Mouse (Mus musculus) G1E (cell line): Measurements from ENCODE around the gene Ddah1.

ENCODE experiments used
- CTCF ChIP-seq: IDR thresholded peaks from 2 replicates; pipeline ENCODE4 v1.5.1; 2012; ENCODE audit warnings: low read depth, low read length, inconsistent platforms, mixed read lengths
- GATA1 ChIP-seq: IDR thresholded peaks from 2 replicates; pipeline ENCODE4 v1.6.1; 2012; ENCODE audit warnings: borderline replicate concordance, low read length, inconsistent platforms, mixed read lengths
- GATA2 ChIP-seq: IDR thresholded peaks from 2 replicates; pipeline ENCODE4 v1.6.1; 2012; ENCODE audit warnings: low read depth, low read length, inconsistent platforms, borderline replicate concordance
- POLR2AphosphoS5 ChIP-seq: IDR thresholded peaks from 2 replicates; pipeline ENCODE4 v1.6.1; 2012; ENCODE audit warnings: low read depth, low read length, inconsistent platforms; ENCODE audit not compliant: insufficient replicate concordance
- TAL1 ChIP-seq: conservative IDR thresholded peaks from 2 replicates; pipeline ENCODE4 v1.6.1; 2012; ENCODE audit warnings: low read depth, low read length, inconsistent platforms, mixed read lengths

GRCm38 (mm10) chr3:145873271-145873670 is 114.8 kb downstream of the Ddah1 start:
- TF ChIP-seq GATA1 (no peak), GATA2 (no peak), CTCF (no peak), POLR2AphosphoS5 (no peak), TAL1 (no peak)
